Mouse (Mus musculus) lung, embryonic 16.5 days (tissue): ENCODE measurements around the gene B3galt2. TPM values are rescaled to one million over a fixed set of nuclear protein-coding genes. Genes with fewer than 3 reads are reported as not detected.

Experiments used
- ATAC-seq: fragments of 200-750 bp; cut with Nextera tagmentation; 2 replicates; pipeline ENCODE4 v1.8.0; 2017; ENCODE audit warnings: low read depth, mild to moderate bottlenecking, moderate library complexity
- H3K27ac ChIP-seq: fragments of 300-500 bp; sonication (generic); 2 replicates; pipeline ENCODE4 v1.5.1; 2014; ENCODE audit warnings: mild to moderate bottlenecking, control low read depth, low read length
- H3K27me3 ChIP-seq: fragments of 300-500 bp; sonication (generic); 2 replicates; pipeline ENCODE4 v1.6.1; 2014; ENCODE audit warnings: low read depth, low read length, mixed read lengths; ENCODE audit not compliant: control insufficient read depth, insufficient read depth
- H3K36me3 ChIP-seq: fragments of 300-500 bp; sonication (generic); 2 replicates; pipeline ENCODE4 v1.6.1; 2014; ENCODE audit warnings: low read length; ENCODE audit not compliant: control insufficient read depth, insufficient read depth
- H3K4me1 ChIP-seq: fragments of 300-500 bp; sonication (generic); replicated peaks from 2 replicates; pipeline ENCODE4 v1.6.1; 2014; ENCODE audit warnings: low read length, mixed read lengths; ENCODE audit not compliant: control insufficient read depth, insufficient read depth
- H3K4me2 ChIP-seq: fragments of 300-500 bp; sonication (generic); 2 replicates; pipeline ENCODE4 v1.6.1; 2014; ENCODE audit warnings: low read depth, low read length, control low read depth
- H3K4me3 ChIP-seq: fragments of 300-500 bp; sonication (generic); 2 replicates; pipeline ENCODE4 v1.5.1; 2014; ENCODE audit warnings: mild to moderate bottlenecking, low read length, control low read depth
- H3K9ac ChIP-seq: fragments of 300-500 bp; sonication (generic); 2 replicates; pipeline ENCODE4 v1.6.1; 2014; ENCODE audit warnings: low read length, control low read depth
- H3K9me3 ChIP-seq: fragments of 300-500 bp; sonication (generic); 2 replicates; pipeline ENCODE4 v1.6.1; 2016; ENCODE audit warnings: low read length; ENCODE audit not compliant: control insufficient read depth
- WGBS: fragments of 180-500 bp; shearing (Covaris S2); extraction: QIAGEN DNeasy Blood & Tissue Kit; methylation state at CpG from one replicate; pipeline ENCODE4 v1.1.7; 2014; 5-methylcytosine and 5-hydroxymethylcytosine counted together
- polyA plus RNA-seq: library from polyadenylated mRNA; unstranded; fragments of >200 nt; fragmentation: Nextera tagmentation; extraction: Ambion mirVana; gene quantifications from 2 replicates; pipeline ENCODE4 v1.2.1, GENCODE M21; 2015

Gene B3galt2
- polyA plus RNA-seq = 0.31 and 0.35 TPM in 2 replicates

DNA sequence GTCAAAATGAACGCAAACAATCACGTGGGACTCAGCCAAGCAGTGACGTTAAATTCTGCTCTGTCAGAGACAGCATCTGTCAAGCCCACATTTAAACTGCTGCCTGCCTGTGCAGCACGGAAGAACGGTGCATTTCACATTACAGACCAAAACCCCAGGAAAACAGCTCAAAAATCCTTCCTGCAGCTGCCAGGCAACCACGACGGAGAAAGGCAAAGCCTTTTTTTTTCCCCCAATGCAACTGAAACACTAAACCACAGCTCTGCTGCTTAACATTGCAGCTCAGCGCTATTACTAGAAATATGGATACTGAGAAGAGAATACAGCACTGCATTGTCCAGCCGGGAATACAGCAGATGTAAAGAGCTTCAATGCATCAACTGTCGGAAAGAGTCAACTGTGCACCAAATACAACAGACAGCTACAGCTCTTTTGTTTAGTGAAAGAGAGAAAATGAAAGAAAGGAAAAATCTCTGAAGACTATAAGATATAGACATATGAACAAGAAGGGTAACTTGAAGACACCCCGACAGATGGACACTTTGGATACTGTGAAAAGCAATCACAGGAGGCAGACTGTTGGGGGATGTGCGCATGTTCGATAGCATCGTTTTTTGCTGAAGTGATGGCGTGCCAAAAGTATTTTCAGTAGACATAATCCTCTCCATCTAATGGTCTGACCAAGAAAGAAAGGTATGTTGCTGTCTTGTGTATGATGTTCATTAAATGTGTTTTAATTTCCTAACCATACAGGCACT lies at the start of gene B3galt2:
Gene B3galt2 (plus strand): TSS at position 15 of the 758 bp plus-strand sequence.
- no peak within 1 kb of the TSS for H3K9ac ChIP-seq
- no peaks in the 10 kb centered on the region for H3K9me3 ChIP-seq
- no peaks in the 10 kb centered on the region; the same call in 1 of the 2 replicates for H3K36me3 ChIP-seq
- 51% methylated on average over 15 of the region's 15 CpGs for WGBS
- peak within 1 kb of the TSS; percentile 5; the same call in 1 of the 2 replicates for H3K4me3 ChIP-seq
- no peak for ATAC-seq
- H3K4me1 ChIP-seq = no peaks in the 10 kb centered on the region
- H3K27ac ChIP-seq = no peak within 1 kb of the TSS
- peak within 1 kb of the TSS; percentile 19 for H3K4me2 ChIP-seq
- H3K27me3 ChIP-seq = no peaks in the 10 kb centered on the region

DNA sequence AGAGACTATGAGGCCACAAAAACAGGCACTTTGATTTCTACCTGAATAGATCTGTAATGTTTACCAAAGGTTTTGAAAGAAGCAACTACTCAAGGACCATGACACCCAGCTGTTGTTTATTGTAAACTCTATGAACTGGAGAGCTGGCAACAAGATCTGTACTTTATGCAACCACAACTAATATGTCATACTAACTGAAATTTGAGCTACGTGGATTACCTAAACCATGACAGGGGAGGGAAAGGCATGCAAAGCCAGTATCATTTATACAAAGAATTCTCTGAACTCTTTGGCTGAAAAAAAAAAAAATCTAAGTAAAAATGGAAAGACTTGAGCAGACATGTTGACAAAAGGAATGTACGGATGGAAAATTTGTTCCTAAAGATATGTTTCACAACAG lies 43.6 kb upstream of the B3galt2 start:
- Histone ChIP-seq H3K36me3 (no peaks in the 10 kb centered on the region), H3K27me3 (no peaks in the 10 kb centered on the region), H3K9ac (no peak overlapping the region), H3K4me1 (no peaks in the 10 kb centered on the region), H3K4me2 (no peak overlapping the region), H3K4me3 (no peak overlapping the region), H3K9me3 (no peaks in the 10 kb centered on the region), H3K27ac (no peak overlapping the region)
- 66% methylated on average over 2 of the region's 2 CpGs for whole genome bisulfite sequencing
- ATAC-seq = no peak

DNA sequence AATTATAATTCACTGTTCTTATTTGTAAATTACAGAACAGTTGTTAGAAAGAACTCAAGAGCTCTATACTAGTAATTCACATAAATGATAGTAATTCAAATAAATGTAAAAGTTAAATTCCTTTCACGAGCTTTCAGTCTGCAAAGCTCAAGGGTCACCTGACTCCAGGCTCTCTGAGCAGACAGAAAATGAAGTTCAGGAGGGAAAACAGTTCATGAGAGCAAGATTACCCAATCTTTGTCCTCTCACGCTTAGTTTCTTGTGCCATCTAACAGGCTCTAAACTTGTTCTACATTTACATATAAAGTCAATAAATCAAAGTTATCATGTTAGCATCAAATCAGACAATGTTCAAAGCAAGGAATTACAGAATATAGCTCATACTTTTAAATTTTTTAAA lies 31.6 kb upstream of the B3galt2 start:
- no peaks in the 10 kb centered on the region for H3K4me1 ChIP-seq
- no peak overlapping the region for H3K4me2 ChIP-seq
- H3K4me3 ChIP-seq = no peak overlapping the region
- no peaks in the 10 kb centered on the region for H3K27me3 ChIP-seq
- no peak overlapping the region for H3K9ac ChIP-seq
- ATAC-seq = no peak
- H3K36me3 ChIP-seq = peaks cover 4% of the 10 kb centered on the region
- no peaks in the 10 kb centered on the region for H3K9me3 ChIP-seq
- H3K27ac ChIP-seq = no peak overlapping the region
- 76% methylated on average over 2 of the region's 2 CpGs for WGBS

DNA sequence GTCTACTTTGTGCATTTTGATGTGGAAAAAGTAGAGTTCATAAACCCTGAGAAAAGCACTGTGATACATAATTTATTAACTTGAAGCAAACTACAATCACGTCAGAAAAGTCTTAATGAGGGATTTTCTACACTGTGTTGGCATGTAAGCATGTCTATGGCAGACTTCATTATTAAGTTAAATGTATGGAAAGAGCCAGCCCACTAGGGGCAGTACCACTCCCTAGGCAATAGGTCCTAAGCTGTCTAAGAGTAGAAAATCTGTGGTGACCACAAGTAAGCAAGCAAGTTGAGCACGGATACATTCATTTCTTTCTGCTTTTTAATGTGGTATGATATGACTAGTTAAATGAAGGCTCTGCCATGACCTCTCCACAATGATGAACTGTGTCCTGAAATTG lies 27.6 kb upstream of the B3galt2 start:
- H3K4me3 ChIP-seq = no peak overlapping the region
- H3K9me3 ChIP-seq = no peaks in the 10 kb centered on the region
- no peak for ATAC-seq
- no peak overlapping the region for H3K4me2 ChIP-seq
- no peak overlapping the region for H3K9ac ChIP-seq
- peaks cover 11% of the 10 kb centered on the region for H3K36me3 ChIP-seq
- no peak overlapping the region for H3K27ac ChIP-seq
- no peaks in the 10 kb centered on the region for H3K27me3 ChIP-seq
- no peaks in the 10 kb centered on the region for H3K4me1 ChIP-seq
- 88% methylated on average over 2 of the region's 2 CpGs for WGBS

DNA sequence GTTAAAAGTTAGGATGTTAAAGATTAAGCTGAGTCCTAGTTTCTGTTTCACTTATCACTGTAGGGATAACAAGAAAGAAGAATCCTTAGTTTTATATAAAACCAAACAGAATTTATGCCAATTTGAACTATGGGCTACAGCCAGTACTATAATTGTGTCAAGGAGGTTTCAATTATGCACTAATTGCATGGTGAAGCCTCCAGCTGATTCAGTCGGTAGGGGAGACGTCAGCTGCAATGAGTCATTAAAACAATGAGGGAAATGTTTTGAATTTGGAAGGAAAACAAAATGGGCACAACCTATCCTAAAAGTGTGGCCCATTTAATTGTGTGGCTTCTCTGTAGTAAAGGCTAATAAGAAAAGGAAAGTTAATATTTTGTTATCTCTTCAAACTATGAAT lies 20.7 kb upstream of the B3galt2 start:
- Histone ChIP-seq H3K4me2 (no peak overlapping the region), H3K27ac (no peak overlapping the region), H3K9ac (no peak overlapping the region), H3K27me3 (no peaks in the 10 kb centered on the region), H3K36me3 (peaks cover 8% of the 10 kb centered on the region), H3K4me3 (no peak overlapping the region), H3K9me3 (no peaks in the 10 kb centered on the region), H3K4me1 (no peaks in the 10 kb centered on the region)
- WGBS = 64% methylated on average over 2 of the region's 2 CpGs
- ATAC-seq = no peak

DNA sequence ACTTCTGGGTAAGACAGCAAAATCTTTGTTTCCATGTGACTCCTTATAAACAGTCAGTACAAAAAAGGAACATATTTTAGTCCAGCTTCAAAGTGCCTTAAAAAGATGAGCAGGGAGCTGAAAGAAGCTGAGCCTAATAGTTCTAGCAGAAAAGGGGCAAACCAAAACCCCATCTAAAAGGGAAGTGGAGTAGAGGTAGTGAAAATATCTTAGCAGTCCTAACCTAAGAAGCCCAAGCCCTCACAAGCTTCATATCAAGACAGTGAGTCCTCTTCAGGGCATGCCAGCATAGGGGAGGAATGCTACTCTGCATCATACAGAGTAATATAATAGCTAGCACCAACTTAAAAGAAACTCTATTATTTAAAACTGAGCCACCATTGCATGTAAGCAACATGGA lies 18.5 kb upstream of the B3galt2 start:
- no peak overlapping the region for H3K4me3 ChIP-seq
- no peak for ATAC-seq
- no peak overlapping the region for H3K9ac ChIP-seq
- H3K4me1 ChIP-seq = no peaks in the 10 kb centered on the region
- peaks cover 12% of the 10 kb centered on the region for H3K36me3 ChIP-seq
- H3K27ac ChIP-seq = no peak overlapping the region
- H3K9me3 ChIP-seq = no peaks in the 10 kb centered on the region
- no peaks in the 10 kb centered on the region for H3K27me3 ChIP-seq
- no peak overlapping the region for H3K4me2 ChIP-seq

DNA sequence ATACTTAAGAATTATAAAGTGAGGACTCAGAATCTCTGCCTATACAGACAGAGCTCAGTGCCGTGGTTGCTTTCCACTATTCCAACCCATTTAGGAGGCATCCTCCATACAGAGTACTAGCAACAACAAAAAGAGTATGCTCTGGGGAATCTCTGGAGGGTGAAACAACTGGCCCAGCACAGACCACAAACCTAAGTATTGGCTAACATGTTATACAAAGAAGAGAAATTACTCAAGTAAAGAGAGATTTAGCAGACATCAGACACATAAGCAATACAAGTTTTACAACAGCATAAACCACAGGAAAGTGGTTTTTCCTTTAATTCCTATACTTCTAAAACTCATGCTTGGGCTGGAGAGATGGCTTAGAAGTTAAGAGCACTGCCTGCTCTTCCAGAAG lies 17.8 kb upstream of the B3galt2 start:
- Histone ChIP-seq H3K4me3 (no peak overlapping the region), H3K27me3 (no peaks in the 10 kb centered on the region), H3K4me1 (no peaks in the 10 kb centered on the region), H3K36me3 (peaks cover 9% of the 10 kb centered on the region), H3K9me3 (no peaks in the 10 kb centered on the region), H3K4me2 (no peak overlapping the region), H3K9ac (no peak overlapping the region), H3K27ac (no peak overlapping the region)
- ATAC-seq = no peak
- 81% methylated on average over 1 of the region's 1 CpGs for WGBS

DNA sequence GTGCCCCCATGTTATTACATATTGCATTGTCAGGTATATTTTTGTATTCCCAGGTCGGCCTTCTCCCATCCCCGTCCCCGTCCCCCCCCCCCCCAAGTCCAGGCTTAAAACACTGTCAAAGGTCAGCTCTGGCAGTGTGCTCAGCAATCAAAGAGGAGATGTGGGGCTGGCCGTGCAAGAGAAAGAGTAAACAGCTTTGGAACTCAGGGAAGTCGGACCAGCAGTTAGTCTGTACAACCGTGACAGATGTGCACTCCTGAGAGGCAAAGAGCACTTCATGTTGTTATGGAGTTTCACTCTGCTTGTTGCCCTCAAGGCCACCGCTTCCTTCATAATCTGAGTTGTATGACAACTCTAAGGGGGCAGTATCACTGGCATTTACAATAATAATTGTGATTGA lies 9.1 kb upstream of the B3galt2 start:
- H3K9ac ChIP-seq = no peak overlapping the region
- no peaks in the 10 kb centered on the region for H3K27me3 ChIP-seq
- no peak overlapping the region for H3K4me3 ChIP-seq
- H3K9me3 ChIP-seq = no peaks in the 10 kb centered on the region
- 28% methylated on average over 7 of the region's 7 CpGs for WGBS
- no peak overlapping the region for H3K4me2 ChIP-seq
- no peak for ATAC-seq
- H3K27ac ChIP-seq = no peak overlapping the region
- no peaks in the 10 kb centered on the region for H3K4me1 ChIP-seq
- H3K36me3 ChIP-seq = peaks cover 3% of the 10 kb centered on the region; the same call in 1 of the 2 replicates

DNA sequence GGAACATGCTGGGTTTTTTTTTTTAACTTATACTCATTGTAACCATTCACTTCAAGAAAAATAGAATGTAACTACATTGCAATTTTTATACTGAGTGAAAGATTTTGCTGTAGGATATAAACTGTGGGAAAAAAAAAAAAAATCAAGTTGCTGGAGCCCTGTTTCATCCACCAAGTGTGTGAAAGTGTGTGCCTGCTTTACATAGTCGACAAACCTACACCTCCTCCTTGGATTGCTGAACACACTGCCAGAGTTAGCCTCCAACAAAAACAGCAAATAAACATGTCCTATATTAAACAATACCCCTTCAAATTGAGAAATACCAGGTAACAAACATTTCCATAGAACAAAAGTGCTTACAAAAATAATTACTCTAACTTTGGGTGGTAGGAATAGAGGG lies 8.1 kb upstream of the B3galt2 start:
- Histone ChIP-seq H3K36me3 (no peaks in the 10 kb centered on the region), H3K4me2 (no peak overlapping the region), H3K9me3 (no peaks in the 10 kb centered on the region), H3K27ac (no peak overlapping the region), H3K9ac (no peak overlapping the region), H3K4me1 (no peaks in the 10 kb centered on the region), H3K27me3 (no peaks in the 10 kb centered on the region), H3K4me3 (no peak overlapping the region)
- ATAC-seq = no peak
- 50% methylated on average over 1 of the region's 1 CpGs for WGBS
